Mouse (Mus musculus) layer of hippocampus, adult 2 months (tissue): ENCODE measurements at regions not wholly inside any gene's neighbourhood (a gene's known extent, or its start where the extent isn't known, plus 50 kb on each side); places are given as distances from the start of the nearest gene placed in this dataset.

Experiments
- DNase-seq, 2 experiments: peaks; one replicate each; pipeline ENCODE4 v3.0.0; 2022; ENCODE audit warnings: low spot score in 2 of 2
- H3K27ac ChIP-seq: fragments of 200-600 bp; 2 replicates; pipeline ENCODE4 v1.8.1; 2022
- H3K4me3 ChIP-seq: fragments of 200-600 bp; 2 replicates; pipeline ENCODE4 v1.8.1; 2022; ENCODE audit warnings: mild to moderate bottlenecking
- CTCF ChIP-seq: fragments of 200-600 bp; conservative IDR thresholded peaks from 2 replicates; pipeline ENCODE4 v1.8.1; 2022; ENCODE audit warnings: antibody characterized with exemption, mild to moderate bottlenecking, moderate library complexity

DNA sequence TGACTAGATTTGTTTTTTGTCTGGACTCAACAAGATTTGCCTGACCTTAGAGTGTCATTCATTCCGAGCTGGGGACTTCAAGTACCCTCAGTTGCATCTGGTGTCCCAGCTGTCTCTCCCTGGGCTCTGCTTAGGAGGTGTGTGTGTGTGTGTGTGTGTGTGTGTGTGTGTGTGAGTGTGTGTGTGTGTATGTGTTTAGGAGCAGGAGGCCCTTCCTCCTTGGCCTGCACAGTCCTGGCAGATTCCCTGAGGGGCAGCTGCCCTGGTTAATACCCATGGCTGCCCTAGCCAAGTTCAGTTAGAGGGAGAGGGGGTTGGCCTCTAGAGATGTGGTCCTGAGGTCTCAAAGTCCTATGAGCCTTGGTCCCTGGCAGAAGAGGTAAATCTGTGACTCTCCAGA lies 329.8 kb upstream of the Zfp507 start:
- no peak for DNase-seq
- Histone ChIP-seq H3K27ac (no peak overlapping the region), H3K4me3 (no peak overlapping the region)
- TF ChIP-seq CTCF, result no peak

DNA sequence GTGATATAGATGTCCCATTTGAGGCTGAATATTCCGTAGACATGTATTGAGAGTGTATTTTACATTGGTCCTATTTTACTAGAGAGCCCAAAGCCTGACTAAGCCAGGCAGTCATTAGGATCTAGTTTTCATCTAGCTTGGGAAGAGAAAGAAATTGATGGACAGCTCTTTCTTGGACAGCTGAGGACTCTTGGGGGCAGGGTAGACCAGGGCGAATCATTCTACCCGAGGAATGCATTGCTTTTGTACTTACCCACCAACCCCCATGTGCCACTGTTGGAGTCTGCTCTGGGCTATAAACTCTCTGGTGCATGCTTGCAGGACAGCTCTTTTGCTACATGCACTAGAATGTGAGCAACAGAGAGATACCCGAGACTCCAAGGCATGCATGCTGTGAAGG lies 294.3 kb upstream of the Zfp507 start:
- H3K27ac ChIP-seq, result no peak overlapping the region
- no peak for DNase-seq
- no peak for TF ChIP-seq CTCF

DNA sequence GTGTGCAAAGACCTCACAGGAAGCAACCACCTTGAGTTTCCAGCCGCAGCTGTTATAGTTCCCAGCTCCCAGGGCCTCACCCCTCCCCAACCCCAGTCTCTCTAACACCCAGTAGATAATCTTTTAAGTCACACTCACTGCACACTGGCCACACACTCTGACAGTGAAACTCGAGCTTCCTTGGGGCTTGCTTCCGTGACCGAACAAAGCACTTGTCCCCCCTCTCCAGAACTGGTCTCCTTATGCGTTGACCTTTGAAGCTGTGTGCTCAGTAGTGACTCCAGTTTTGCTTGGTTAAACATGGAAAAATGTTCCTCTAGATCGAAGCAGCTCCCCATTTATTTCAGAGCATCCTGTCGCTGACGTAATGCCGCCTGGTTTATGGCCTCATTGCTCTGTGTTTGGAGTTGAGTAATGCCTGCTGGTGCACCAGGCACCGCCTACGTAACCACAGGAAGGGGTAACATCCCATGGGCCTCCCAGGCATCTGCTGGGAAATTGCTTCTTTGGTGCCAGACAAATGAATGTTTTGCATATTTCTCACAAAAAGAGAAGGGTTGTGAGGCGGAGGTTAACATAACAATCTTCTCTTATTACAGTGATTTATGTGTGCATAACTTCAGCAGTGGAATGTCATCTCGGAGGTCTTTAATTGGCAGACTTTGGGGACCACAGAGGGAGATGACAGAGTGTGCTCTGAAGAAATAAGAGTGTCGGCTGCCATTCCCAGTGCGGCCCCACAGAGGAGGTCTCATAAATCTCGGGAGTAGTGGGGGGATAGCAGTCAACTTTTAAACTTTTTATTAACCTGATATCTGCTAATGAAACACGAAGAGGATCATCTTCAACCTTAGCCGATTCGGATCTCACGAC lies 292.7 kb upstream of the Zfp507 start:
- no peak for TF ChIP-seq CTCF
- H3K27ac ChIP-seq, result no peak overlapping the region
- peak; percentile 26 to 35 for DNase-seq
- no peak overlapping the region for H3K4me3 ChIP-seq

More for the DNA sequence above, 294.3 kb upstream of the Zfp507 start:
- no peak overlapping the region for H3K4me3 ChIP-seq

DNA sequence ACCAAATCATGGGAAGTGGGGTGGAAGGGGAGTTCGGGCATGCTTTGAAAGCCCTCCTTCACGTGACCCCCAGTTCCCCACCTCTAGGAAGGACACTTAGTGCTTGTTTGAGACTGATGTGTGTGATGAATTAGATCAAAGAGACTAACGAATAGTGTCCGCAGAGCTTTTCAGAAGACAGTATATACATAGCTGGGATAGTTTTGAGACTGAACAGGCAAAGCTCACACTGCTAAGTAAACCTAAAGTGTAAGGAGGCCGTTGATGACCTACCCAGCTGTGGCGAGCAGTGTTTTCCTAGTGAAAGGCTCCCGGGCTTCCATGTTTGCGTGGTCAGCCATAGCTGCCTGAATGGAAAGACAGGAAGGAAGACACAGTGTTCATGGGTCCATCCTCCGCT lies 288.3 kb upstream of the Zfp507 start:
- no peak for TF ChIP-seq CTCF
- no peak for DNase-seq
- Histone ChIP-seq H3K27ac (no peak overlapping the region), H3K4me3 (no peak overlapping the region)

DNA sequence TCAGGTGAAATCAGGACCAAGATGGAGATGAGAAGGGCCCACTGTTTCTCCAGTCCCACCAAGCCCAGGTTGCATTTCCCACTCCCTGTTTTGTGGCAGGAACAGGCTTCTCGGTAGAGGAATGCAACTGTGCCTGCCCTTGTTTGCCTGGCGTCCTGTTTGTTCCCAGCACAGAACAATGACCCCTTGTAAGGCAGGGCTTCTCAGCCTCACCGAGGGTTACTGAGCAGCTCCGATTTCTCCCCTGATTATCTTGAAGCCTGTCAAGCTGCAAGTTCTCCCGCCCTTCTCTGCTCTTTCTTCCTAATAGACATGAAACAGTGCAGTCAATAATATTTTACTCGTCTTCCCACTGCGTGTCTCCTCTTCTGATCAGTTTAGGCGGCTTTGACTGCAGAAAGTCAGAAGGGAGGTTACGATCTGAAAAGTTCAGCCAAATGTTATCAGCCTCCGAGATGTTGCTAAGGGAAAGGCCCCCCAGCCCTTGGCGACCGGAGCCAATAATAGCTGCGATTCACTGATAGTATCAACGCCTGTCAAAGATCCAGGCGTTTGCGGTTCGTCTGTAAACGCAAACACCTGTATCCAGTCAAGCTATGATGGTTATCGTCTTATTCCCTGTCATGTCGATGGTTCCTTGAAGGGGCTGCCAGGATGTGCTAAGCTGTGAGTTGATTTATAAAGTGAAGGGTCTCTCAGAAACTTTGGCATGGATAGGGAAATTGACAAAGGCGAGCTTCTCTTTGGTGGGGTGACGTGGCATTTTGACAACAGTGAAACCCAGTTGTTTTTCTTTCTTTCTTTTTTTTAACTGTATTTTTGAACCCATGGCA lies 287.7 kb upstream of the Zfp507 start:
- TF ChIP-seq CTCF, result no peak
- Histone ChIP-seq H3K4me3 (no peak overlapping the region), H3K27ac (no peak overlapping the region)
- DNase-seq, result no peak

DNA sequence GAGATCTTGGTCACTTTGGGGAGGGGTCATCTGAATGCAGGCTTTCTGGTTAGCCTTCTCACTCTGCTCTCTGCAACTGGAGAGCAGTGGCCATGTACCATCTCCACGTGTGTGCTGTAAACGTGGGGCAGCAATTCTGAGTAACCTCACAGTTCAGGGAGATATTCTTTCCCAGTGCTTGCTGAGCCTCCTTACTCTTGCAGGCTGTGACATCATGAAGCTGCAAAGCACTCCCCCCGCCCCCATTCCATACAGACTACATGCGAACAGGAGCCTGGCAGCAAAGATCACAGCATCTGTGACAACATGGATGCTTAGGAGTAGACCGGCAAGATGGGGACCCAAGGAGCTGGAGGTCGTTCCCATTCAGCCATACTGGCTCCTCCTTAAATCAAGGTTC lies 284.8 kb upstream of the Zfp507 start:
- no peak for DNase-seq
- H3K4me3 ChIP-seq, result no peak overlapping the region
- no peak for TF ChIP-seq CTCF
- no peak overlapping the region for H3K27ac ChIP-seq

DNA sequence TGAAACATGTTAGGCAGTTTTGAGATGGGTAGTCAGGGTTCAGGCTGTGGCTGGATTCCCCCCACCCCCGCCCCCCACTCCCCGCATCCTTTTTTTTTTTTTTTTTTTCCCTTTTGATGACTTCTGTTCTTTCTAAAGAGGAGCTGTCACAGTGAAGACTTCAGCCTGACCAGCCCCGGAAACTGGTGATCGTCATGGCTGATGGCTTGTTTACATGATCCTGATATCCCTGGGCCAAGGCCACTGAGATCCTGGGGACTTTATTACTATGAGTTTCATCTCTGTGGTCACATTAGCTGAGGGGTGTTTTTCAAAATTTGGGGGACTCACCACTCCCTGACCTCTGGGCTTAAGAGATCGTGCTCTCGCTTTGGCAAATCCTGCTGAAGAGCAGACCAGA lies 275.9 kb upstream of the Zfp507 start:
- Histone ChIP-seq H3K4me3 (no peak overlapping the region), H3K27ac (no peak overlapping the region)
- no peak for DNase-seq
- no peak for TF ChIP-seq CTCF

DNA sequence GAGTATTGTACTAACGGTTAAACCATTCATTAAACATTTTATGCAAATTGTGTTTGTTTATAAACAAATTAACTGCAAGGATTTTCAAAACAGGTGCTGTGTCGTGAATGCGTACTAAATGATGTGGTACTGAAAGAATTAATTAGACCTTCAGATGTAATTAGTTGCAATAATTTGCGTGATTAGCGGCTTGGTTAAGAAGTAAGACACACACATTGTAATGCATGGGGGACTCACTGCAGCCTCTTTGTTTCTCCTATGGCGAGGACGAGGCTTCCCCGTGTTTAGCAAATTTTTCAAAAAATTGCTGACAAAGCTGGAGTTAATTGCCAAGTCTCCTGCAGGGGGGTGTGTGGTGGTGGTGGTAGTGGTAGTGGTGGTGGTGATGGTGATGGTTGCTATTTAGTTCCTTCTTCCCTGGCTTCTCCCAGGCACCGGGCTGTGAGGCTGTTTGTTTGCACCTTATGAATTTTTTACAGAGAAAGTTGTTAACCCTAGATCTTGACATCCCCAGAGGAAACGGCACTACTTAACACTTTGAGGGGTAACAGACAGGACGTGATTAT lies 275.4 kb upstream of the Zfp507 start:
- no peak for TF ChIP-seq CTCF
- no peak overlapping the region for H3K27ac ChIP-seq
- H3K4me3 ChIP-seq, result no peak overlapping the region
- DNase-seq, result no peak

DNA sequence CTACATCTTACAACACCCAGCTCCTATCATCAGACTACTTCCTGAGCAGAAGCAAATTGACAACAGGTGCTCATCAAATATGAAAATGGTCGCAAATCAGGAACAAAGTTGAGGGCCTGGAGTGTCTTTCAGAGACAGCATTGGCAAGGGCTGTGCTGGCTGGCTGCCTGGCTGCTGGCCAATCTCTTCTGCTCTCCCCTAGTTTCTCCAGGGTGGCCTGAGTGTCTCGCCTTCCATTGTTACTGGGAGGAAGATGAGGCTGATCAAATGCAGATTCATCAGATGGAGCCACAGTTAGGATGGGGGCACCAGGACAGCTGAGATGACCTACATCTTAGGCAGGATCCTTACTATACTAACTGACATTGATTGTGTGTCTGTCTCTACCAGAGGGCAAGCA lies 274.5 kb upstream of the Zfp507 start:
- DNase-seq, result no peak
- TF ChIP-seq CTCF, result no peak
- H3K27ac ChIP-seq, result no peak overlapping the region
- no peak overlapping the region for H3K4me3 ChIP-seq

DNA sequence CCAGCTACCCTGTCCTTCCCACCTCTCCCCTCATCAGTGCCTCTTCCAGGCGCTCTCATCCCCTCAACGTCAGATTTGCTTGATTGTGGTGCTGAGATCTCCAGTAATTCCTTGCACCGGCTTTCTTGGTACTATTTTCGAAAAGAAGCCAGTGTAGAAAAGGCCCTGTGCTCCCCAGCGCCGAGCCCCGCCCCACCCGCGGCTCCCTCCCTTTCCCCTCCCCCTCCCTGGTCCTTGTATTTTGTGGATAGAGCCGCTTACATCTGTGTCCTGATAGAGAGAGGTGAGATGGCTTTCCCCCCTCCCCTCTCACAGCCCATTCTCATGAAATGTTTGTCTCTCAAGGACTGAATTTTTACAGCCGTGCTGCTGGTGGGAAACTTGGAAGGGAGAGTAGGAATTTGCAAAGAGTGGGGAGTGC lies 273.2 kb upstream of the Zfp507 start:
- no peak overlapping the region for H3K4me3 ChIP-seq
- TF ChIP-seq CTCF, result no peak
- DNase-seq, result no peak
- H3K27ac ChIP-seq, result no peak overlapping the region

DNA sequence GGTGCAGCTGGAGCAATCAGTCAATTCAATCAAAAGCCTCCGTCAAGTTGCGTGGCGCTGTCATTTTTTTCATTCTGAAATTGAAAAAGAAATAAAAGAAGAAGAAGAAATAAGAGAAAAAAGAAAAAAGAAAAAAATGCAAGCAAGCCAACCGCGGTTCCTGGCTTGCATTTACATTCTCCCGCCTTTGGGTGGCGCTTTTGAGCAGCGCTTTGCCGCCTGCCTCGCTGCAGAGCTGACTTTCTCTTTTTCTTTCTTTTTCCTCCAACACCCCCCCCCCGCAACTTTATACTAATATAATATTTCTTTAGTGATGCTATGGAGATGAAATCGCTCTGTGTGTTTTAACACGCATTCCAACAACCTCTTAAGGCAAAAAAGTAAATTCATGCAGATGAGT lies 269.0 kb upstream of the Zfp507 start:
- no peak overlapping the region for H3K27ac ChIP-seq
- DNase-seq, result peak in 1 of 2 experiments; percentile 49
- H3K4me3 ChIP-seq, result peak overlapping the region; percentile 44
- TF ChIP-seq CTCF, result peak; percentile 91

DNA sequence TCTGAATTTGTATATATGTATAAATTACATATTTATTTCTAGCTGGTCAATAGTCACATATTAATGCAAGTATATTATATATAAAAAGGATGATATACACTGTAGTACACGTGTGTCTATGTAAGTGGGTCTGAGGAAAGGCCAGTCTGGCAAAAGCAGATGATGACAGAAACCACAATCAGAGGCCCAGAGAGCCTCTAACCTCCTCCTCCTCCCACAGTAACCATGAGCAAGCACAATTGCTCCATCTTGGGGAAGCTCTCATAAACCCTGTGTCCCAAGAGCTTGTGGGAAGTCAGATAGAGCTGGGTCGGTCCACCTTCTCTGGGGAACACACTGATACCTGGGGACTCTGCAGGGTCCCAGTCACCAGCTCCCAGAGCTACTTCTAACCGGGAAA lies 263.9 kb upstream of the Zfp507 start:
- DNase-seq, result no peak
- Histone ChIP-seq H3K27ac (no peak overlapping the region), H3K4me3 (no peak overlapping the region)
- no peak for TF ChIP-seq CTCF

DNA sequence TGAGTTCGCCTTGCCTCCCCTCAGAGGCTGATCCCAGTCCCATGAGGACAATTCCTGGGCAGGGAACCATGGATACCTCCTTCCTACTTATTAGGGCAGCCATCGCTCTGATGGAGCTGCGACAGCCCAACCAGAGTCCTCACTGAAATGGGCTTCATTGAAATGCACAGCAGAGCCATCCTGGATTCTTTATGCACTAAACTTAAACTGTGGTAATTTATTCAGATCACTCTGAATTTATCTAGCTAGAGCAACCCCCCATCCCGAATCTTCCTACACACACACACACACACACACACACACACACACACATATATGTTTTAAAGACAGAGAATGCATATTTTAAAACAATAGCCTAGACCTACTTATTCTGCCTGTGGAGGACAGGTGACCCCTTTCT lies 258.9 kb upstream of the Zfp507 start:
- TF ChIP-seq CTCF, result no peak
- no peak for DNase-seq
- no peak overlapping the region for H3K4me3 ChIP-seq
- no peak overlapping the region for H3K27ac ChIP-seq
